Mouse (Mus musculus): ENCODE measurements at regions not wholly inside any gene's neighbourhood (a gene's known extent, or its start where the extent isn't known, plus 50 kb on each side); places are given as distances from the start of the nearest gene placed in this dataset.

GRCm38 (mm10) chr17:73055611-73056010 is 52.2 kb upstream of the Lclat1 start:
- no peak for TF ChIP-seq CTCF (conservative IDR thresholded peaks at IDR 0.05; ENCODE audit: insufficient read depth, insufficient read length, low read depth, low read length)
- TF ChIP-seq POLR2A (IDR thresholded peaks at IDR 0.05; ENCODE audit: low read depth, low read length) = no peak
